Mouse (Mus musculus): ENCODE measurements around the gene Trpc5. TPM values are rescaled to one million over a fixed set of nuclear protein-coding genes. Genes with fewer than 3 reads are reported as not detected.

The Trpc5 gene
- not detected in 2 replicates for polyA plus RNA-seq (2012; rRNA removed)

- DNase-seq (ENCODE audit: low spot score), result no peak
These were observed at the start of gene Trpc5 for GRCm38 (mm10) chrX:144688142-144688206. Trpc5 (minus strand) TSS chrX:144688180.

- DNase-seq (ENCODE audit: low spot score), result no peak
These were observed 28.4 kb upstream of the Trpc5 start for GRCm38 (mm10) chrX:144716330-144716729.

GRCm38 (mm10) chrX:144689859-144690181 lies 1.8 kb upstream of the Trpc5 start:
- DNase-seq (ENCODE audit: low spot score), result no peak

- DNase-seq (ENCODE audit: low spot score), result no peak
These were observed 1.3 kb upstream of the Trpc5 start for GRCm38 (mm10) chrX:144689119-144689858.

GRCm38 (mm10) chrX:144688207-144689118 lies 483 bp upstream of the Trpc5 start, which contains the start of gene Rtl4:
Rtl4 (plus strand) TSS chrX:144688907.
- no peak for DNase-seq (ENCODE audit: low spot score)

- DNase-seq (ENCODE audit: low spot score), result no peak
These were observed 238 bp downstream of the Trpc5 start for GRCm38 (mm10) chrX:144687742-144688141.

- no peak for DNase-seq (ENCODE audit: low spot score)
These were observed 35.8 kb downstream of the Trpc5 start for GRCm38 (mm10) chrX:144652196-144652595.

- no peak for DNase-seq (ENCODE audit: low spot score)
These were observed 42.6 kb downstream of the Trpc5 start for GRCm38 (mm10) chrX:144645394-144645793.

- DNase-seq (ENCODE audit: low spot score), result no peak
These were observed 43.2 kb downstream of the Trpc5 start for GRCm38 (mm10) chrX:144644756-144645155.

- DNase-seq (ENCODE audit: low spot score), result no peak
These were observed 75.2 kb downstream of the Trpc5 start for GRCm38 (mm10) chrX:144612753-144613152.

GRCm38 (mm10) chrX:144536431-144536830 lies 151.5 kb downstream of the Trpc5 start:
- no peak for DNase-seq (ENCODE audit: low spot score)

- DNase-seq (ENCODE audit: low spot score), result no peak
These were observed 161.9 kb downstream of the Trpc5 start for GRCm38 (mm10) chrX:144526042-144526441.

- no peak for DNase-seq (ENCODE audit: low spot score)
These were observed 164.7 kb downstream of the Trpc5 start for GRCm38 (mm10) chrX:144523239-144523638.

GRCm38 (mm10) chrX:144491394-144491793 lies 196.6 kb downstream of the Trpc5 start:
- DNase-seq (ENCODE audit: low spot score), result no peak

- no peak for DNase-seq (ENCODE audit: low spot score)
These were observed 223.6 kb downstream of the Trpc5 start for GRCm38 (mm10) chrX:144464416-144464815.

- no peak for DNase-seq (ENCODE audit: low spot score)
These were observed 231.7 kb downstream of the Trpc5 start, which contains the start of gene Trpc5os for GRCm38 (mm10) chrX:144456281-144456680. Trpc5os (plus strand) TSS chrX:144456581.

GRCm38 (mm10) chrX:144423848-144424247 lies 264.1 kb downstream of the Trpc5 start:
- DNase-seq (ENCODE audit: low spot score), result no peak

- no peak for DNase-seq (ENCODE audit: low spot score)
These were observed 266.9 kb downstream of the Trpc5 start for GRCm38 (mm10) chrX:144421091-144421490.

GRCm38 (mm10) chrX:144420259-144420658 lies 267.7 kb downstream of the Trpc5 start:
- no peak for DNase-seq (ENCODE audit: low spot score)

- no peak for DNase-seq (ENCODE audit: low spot score)
These were observed 279.9 kb downstream of the Trpc5 start for GRCm38 (mm10) chrX:144408036-144408435.

GRCm38 (mm10) chrX:144403526-144403925 lies 284.5 kb downstream of the Trpc5 start:
- peak; percentile 27 for DNase-seq (ENCODE audit: low spot score)

- no peak for DNase-seq (ENCODE audit: low spot score)
These were observed 313.8 kb downstream of the Trpc5 start for GRCm38 (mm10) chrX:144374196-144374595.

- no peak for DNase-seq (ENCODE audit: low spot score)
These were observed 349.6 kb downstream of the Trpc5 start for GRCm38 (mm10) chrX:144338355-144338754.
